Mouse (Mus musculus): ENCODE data around the gene Clasp2. TPM values are rescaled to one million over a fixed set of nuclear protein-coding genes. Genes with fewer than 3 reads are reported as not detected.
"Not testable (repeated sequence)": the region's sequence is repeated elsewhere in the genome, so short reads cannot be mapped to it uniquely, and the experiment has no call there.

Gene Clasp2
- total RNA-seq, 1 experiment from 2014 or later = 42.2 TPM

DNA sequence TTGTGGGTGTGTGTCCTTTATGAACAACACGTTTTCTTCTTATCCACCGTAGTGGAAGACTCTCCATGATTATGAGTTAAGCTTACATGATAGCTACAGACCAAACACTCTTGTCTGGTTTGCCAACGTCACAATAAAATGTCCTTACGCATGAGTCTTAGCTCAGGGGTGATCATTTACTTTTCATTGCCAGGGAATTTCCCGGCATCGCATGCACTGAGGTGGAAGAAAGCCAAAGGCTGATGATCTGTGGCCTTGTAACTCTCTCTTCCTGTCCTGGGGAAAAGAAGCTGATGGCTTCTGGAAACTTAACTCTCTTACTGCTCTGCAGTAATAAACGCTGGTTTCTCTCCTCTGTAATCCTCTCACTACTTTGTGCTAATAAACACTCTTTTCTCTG, 8.1 kb downstream of the Clasp2 start:
- no peak for ATAC-seq (replicated peaks; ENCODE audit: low read depth, poor library complexity, severe bottlenecking)

DNA sequence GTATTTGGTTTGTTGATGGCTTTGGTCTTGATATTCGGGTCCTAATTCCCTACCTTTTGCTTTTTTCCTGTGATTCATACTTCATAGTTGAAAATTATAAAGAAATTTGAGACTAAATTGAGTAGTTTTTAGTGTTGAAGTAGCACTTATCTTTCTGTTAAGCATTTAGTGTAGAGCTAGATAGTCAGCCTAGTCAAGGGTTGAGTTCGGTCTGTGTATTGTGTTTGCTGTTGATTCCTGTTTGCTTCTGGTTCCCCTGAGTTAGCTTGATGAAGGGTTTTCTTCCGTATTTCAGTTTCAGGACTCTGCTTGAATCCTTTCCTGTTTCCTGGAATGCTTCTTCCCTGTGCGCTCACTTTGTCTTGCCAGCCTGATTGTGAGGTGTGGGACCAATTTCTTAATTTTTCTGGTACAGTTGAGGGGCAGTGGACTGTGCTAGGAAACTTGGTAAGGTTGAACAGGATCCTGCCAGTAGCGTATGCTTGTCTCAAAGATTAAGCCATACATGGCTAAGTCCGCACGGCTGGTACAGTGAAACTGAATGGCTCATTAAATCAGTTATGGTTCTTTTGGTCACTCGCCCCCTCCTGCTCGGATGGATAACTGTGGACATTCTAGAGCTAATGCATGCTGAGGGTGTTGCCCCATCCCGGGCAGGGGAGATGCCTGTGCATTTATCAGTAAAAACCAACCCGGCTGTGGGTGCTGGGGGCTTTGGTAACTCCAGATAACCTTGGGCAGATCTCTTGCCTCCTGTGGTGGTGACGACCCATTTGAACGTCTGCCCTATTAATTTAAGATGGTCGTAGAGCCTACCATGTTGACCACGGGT, 14.8 kb downstream of the Clasp2 start:
- peak; percentile 72 for ATAC-seq (replicated peaks; ENCODE audit: low read depth, poor library complexity, severe bottlenecking)

DNA sequence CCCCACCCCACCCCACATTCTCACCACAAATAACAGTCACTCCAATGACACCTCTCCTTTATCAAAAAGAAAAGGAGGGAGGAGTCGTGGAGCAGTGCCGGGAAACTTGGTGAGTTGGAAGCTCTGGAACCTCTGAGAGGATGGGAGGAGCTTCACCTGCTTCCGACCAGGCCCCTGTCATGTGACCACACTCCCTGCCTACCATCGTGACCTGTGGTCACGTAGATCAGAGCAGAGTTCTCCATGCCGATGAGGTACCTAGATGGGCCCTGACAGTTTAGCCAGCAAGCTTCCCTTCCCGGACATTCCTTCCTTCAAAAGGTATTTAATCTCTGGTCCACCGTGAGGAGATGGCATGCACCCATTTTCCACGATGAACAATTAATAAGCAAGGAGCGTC, 17.2 kb downstream of the Clasp2 start:
- no peak for ATAC-seq (replicated peaks; ENCODE audit: low read depth, poor library complexity, severe bottlenecking)

DNA sequence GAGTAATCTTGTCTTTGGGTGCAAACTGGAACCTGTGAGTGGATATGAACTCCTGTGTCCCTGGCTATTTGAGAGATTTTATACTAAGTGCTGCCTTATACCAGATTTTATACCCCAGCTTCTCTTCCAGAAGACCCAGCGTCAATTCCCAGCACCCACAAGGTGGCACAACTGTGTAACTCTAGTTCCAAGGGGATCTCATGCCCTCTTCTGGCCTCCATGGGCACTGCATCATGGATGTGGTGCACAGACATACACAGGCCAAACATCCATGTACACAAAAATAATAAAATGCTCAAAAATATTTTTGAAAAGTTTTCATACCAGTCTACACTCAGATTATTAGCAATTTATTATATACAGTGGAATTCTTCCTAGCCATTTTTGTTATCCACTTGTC, 18.4 kb downstream of the Clasp2 start:
- no peak for ATAC-seq (replicated peaks; ENCODE audit: low read depth, poor library complexity, severe bottlenecking)

DNA sequence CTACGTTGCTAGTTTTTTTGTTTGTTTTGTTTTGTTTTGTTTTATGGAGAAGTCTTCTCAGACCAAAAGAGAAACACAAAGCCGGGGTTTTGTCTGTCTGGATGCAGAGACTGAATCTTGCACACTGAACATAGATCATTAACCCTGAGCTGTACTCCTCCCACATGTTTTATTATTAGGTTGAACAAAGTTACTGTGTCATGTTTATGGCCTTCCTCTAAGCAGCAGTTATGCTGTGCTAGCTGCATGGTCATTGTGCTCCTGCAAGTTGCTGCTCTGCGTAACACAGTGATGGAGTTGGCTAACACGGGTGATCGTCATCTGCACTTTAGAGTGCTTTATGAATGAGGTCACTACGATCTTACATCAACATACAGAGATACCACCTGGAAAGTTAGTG, 21.1 kb downstream of the Clasp2 start:
- ATAC-seq (replicated peaks; ENCODE audit: low read depth, poor library complexity, severe bottlenecking) = no peak

DNA sequence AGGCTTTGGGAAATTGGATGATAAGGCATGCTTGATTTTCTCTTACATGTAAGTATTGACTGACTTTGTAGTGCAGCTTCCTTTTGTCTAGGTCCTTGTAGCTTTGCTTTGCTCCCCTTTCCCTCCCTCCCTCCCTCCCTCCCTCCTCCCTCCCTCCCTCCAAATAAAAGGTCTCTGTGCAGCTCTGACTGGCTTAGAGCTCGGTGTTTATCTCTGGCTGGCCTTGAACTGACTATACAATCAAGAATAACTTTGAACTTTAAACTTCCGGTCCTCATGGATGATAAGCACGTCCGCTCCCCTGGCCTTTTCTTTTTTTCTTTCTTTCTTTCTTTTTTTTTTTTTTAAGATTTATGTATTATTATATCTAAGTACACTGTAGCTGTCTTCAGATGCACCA, 21.9 kb downstream of the Clasp2 start:
- no peak for ATAC-seq (replicated peaks; ENCODE audit: low read depth, poor library complexity, severe bottlenecking)

DNA sequence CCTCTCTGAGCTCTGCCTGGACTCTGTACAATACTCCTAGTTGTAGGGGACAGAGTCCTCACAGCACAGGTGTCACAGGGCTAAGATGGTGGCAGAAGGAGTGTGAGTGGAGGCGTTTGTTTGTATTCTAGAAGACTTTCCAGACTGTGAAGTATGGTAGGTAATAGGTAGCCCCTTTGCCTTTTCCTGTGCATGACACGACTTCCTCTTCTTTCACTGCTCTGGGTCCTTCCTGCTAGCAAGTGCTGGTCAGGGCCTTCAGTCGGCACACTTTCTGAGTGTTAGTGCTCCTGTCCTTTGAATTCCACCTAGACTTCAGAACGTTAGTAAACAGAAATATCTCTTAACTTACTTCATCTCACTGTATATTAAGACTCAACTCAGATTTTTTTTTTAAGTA, 29.4 kb downstream of the Clasp2 start:
- ATAC-seq (replicated peaks; ENCODE audit: low read depth, poor library complexity, severe bottlenecking) = no peak; the same call in 1 of the 2 replicates

DNA sequence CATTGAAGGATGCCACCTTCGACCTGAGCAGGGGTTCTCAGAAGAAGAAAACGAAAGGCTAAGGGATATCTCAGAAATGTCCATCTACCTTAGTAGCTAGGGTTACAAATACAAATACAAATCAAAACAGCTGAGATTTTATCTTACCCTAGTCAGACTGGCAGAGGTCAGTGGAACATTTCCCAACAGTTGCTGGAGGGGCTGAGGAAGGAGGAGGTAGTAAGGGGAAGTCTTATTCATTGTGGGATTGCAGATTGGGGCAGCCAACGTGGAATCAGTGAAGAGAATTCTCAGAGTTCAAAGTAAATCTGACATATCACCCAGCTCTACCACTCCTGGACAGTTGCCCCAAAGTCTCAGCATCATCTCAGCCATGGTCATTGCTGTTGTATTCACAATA, 39.6 kb downstream of the Clasp2 start:
- ATAC-seq (replicated peaks; ENCODE audit: low read depth, poor library complexity, severe bottlenecking) = peak; percentile 67

DNA sequence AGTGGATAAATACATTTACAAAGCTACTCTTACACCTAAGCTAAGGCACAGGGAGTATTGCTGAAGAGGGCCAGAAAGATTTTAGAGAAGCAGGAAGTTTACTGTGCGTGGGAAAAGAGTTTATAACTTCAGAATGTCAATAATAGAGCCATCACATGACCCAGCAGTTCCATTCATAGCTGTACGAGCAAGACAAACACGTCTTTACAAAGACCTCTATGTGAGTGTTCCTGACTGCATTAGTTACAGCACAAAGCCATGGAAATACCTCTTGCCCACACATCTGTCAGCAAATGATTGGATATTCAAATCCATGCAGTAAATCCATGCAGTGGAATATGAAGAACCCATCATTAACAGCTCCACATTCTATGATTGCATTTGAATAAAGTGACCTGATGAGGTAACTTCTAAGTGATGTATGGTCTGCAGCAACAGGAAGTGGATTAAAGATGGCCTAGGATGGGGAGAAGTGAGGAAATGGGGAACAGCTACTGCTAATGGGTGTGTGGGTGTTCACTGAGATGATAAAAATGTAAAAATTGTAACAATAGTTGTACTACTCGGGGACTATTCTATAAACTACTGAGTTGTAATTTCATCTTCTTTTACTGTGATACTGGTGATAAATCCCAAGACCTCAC, 41.2 kb downstream of the Clasp2 start:
- ATAC-seq (replicated peaks; ENCODE audit: low read depth, poor library complexity, severe bottlenecking) = peak; percentile 62

DNA sequence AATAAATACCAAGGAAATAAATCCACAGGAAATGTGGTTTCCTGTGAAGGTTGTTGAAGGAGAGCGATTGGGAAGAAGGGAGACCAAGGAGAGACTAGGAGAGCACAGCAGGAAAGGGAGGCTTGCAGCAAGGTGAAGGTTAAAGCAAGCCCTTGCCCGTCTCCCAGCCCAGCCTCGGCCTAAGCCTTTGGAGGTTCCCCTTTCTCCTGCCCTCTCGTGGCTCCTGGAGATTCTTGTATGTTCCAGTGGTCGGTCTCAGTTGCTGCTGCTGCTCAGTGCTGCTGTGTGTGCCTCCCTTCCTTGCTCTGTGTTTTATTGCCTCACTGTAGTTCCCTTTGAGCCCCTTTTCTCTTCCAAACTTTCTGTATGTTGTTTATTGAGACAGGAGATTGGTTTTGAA, 42.4 kb downstream of the Clasp2 start:
- peak; percentile 72 for ATAC-seq (replicated peaks; ENCODE audit: low read depth, poor library complexity, severe bottlenecking)

DNA sequence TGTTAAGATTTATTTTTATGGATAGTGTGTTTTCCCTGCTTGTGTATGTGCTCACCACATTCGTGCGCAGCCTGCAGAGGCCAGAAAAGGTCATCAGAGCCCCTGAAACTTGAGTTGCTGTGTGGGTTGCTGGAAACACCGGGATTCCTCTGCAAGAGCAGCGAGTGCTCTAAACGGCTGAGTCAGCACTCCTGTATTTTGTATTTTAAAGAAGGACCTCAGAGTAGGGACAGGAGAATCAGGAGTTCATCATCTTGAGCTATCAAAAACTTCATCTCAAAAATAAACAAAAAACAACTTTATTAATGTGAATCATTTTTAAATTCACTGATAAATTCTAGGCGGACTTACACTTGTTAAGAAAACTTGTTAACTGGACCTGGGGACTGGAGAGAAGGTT, 48.0 kb downstream of the Clasp2 start:
- ATAC-seq (replicated peaks; ENCODE audit: low read depth, poor library complexity, severe bottlenecking) = not testable (repeated sequence)

DNA sequence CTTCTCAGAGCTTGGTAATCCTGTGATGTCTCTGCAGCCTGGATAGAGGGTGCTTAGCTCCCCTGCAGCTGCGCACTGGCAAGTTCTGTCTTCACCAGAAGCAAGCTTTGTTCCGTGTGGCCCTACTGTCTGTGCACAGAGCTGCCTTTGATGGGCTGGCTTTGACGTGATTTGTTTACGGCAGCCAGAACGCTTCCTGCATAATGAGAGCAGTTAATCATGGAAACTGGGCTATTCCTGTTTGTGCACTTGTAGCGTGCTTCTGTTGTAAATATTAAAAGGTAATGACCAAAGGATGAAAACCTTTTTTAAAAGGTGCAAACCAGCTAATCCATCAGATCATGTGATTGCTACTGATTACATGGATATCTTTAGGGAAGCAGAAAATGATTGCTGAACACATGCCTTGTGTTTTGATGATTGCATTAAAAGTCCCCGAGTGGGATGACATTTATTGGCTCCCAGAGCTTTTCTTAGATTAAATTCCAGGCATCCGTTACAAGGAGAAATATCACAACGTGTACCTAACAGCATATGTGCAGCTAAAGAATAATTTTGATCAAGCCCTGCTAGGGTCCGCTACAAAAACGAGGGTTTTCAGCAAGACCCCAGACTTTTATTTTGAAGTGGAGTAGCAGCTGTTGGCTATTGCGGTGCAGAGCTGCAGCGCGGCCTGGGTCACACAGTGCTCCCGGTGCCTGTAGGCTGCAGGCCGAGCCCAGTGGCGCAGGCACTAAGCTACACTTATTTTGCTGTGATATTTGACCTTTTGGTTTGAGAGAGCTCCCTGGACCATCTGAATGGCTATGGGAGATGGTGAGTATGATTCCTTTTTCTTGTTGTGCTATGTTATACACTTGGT, 51.6 kb downstream of the Clasp2 start:
- peak; percentile 96 for ATAC-seq (replicated peaks; ENCODE audit: low read depth, poor library complexity, severe bottlenecking)

DNA sequence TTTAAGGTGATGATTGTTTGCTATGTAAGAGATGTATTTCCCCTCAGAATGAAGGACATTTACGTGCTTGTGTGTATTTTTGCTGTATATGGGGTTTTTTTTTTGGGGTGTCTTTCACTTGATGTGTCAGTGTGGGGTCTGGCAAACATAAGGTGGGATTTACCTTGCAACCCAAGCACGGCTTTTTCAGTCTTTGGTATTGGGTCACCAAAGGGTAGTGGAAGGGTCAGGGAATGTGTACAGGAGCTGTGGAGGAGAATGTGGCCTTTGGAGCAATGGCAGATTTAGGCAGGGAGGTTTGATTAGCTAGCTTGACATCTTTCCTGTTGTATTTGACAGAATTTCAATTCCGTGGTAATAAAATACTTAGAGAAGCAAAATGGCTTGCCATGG, 52.2 kb downstream of the Clasp2 start:
- peak; percentile 12; the same call in 1 of the 2 replicates for ATAC-seq (replicated peaks; ENCODE audit: low read depth, poor library complexity, severe bottlenecking)

DNA sequence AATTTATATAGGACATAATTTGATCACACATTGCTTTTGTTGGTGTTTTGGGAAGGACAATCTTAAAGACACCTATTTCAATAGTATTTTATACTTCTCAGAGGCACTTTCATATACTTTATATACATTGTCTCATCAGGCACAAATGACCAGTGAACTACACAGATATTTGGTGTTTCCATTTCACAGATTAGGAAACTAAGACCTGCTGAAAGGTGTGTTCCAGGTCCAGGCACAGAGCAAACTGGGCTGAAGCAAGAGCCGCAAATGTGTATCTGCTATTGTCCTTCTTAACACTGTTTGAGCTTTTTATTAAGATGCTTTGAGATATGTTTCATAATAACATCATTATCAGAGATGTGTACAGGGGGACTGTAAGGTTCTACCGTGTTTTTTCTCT, 52.7 kb downstream of the Clasp2 start:
- ATAC-seq (replicated peaks; ENCODE audit: low read depth, poor library complexity, severe bottlenecking) = no peak

DNA sequence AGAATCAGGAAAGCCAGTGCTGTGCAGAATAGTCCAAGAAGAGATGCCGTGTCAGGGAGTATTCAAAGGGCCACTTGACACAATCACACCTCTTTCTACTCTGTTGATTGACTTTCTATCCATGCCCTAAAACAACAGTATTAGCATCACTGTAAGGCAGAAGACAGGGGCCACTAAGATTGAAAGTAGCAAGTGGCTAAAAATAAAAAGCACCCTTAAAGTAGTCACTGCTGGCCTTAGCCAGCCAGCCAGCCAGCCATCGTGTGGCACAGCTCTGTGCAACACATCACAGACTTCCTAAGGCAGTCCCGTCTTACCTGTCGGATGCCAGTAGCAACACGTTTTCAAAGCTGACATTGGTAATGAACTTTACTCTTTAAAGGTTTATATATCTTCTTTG, 55.9 kb downstream of the Clasp2 start:
- no peak for ATAC-seq (replicated peaks; ENCODE audit: low read depth, poor library complexity, severe bottlenecking)

DNA sequence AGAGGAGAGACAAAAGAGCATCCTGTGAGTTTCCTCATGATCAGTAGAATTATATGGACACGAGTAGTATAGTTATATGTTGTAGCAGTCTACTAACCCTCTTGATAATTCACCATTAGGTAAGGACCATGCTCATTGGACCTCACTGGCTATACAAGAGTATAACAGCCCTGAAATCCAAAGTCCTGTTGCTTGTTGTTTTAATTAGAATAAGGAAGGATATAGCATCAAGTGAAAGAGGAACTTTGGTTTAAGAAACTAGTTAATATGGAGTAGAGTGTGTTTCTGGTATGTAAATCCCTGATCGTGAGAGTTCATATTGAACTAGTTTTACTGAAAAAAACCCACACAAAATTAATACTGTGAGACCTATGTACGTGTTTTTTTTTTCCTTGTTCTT, 59.4 kb downstream of the Clasp2 start:
- ATAC-seq (replicated peaks; ENCODE audit: low read depth, poor library complexity, severe bottlenecking) = 0 out of 2 replicates have a peak, but pooled peaks have one; percentile 33

DNA sequence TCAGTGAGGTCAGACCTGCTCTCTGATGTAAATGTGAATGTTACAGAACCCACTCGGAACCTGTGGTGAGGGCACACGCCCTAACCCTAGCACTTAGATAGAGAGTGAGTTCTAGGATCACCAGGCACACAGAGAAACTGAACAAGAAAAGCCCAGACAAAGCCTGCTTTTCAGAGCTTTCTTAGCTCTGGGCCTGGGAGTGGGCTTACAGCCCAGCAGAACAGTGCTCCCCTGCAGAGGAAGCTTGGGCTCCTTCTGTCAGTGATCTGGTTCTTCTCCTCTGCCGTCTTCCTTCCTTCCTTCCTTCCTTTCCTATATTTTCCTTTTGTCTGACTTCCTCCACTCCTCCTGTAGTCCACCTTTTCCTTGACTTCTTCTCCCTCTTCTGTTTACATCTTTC, 61.5 kb downstream of the Clasp2 start:
- no peak for ATAC-seq (replicated peaks; ENCODE audit: low read depth, poor library complexity, severe bottlenecking)

DNA sequence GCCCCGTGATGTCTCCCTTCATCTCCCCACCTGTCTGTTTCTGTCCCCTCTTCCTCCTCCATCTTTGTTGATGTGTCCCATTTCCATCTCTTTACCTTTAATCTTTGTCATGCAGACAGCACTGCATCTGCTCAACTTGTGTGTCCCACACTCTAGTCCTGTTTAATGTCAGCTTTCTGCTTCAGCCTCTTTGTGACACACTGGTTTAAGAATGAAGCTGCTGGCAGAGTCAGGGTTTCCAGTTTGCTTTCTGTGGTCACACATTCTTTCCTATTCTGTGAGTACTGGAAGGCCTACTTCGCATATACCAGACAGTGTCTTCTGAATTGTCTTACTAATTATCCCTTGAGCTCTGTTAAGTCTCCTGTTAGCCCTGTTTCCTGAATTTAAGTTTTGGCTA, 62.5 kb downstream of the Clasp2 start:
- no peak for ATAC-seq (replicated peaks; ENCODE audit: low read depth, poor library complexity, severe bottlenecking)

DNA sequence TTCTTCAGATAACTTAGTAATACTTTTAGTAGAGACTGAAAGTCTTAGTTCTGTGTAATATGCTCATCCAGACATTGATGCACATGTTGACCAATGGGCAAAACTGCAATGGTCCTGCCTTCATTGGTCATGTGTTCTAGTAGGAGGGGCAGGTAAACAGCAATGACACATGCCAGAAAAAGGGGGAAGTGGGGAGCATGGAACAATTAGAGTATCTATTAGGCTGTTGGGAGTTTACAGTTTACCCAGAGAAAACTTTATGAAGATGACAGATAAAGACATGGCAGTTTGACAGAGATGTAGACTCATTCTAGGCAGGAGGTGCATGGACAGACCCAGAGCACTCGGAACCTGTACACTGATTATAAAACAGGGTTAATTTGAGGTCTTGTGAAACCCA, 64.1 kb downstream of the Clasp2 start:
- peak; percentile 42; the same call in 1 of the 2 replicates for ATAC-seq (replicated peaks; ENCODE audit: low read depth, poor library complexity, severe bottlenecking)

DNA sequence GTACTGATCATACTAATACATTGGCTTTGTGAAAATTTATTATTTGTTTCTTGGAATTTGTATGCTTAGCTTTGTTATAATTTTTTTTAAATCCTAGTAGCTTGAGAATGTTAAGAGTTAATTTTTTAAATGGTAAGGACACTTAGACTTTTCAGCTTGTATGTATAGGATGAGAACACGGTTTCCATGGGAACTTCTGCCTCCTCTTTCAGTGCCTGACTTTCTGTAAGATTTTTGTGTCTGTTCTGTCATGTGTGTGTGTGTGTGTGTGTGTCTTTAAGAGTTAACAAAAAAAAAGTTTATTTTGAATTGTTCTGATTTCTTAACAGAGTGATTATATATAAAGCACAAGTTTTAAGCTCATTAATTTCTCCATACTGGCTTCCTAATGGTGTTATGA, 70.1 kb downstream of the Clasp2 start:
- no peak for ATAC-seq (replicated peaks; ENCODE audit: low read depth, poor library complexity, severe bottlenecking)

Data from common myeloid progenitor, adult 5-6 weeks (primary cell).